Mouse (Mus musculus): ENCODE results near the gene Cant1. TPM values are rescaled to one million over a fixed set of nuclear protein-coding genes. Genes with fewer than 3 reads are reported as not detected.

The Cant1 gene
- total and polyA plus RNA-seq, 3 experiments = 26.0 to 145 (median 34.4) TPM

DNA sequence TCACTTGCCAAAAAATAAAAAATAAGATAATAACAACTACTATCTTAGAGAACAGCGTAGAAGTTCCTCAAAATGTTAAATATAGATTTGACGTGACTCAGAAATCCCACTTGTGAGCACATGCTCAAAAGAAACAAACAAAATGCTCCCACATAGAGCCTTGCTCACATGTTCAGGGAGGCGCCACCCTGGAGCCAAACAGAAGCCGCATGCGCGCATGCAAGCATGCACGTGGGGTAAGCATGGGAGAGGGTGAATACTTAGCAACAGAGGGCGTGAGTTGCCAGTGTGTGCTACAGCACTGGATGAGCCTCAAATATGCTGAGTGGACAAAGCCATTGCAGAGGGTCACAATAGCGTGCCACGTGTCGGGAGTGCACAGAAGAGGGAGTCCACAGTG is 38.1 kb upstream of the Cant1 start:
- H3K36me3 ChIP-seq (ENCODE audit: control insufficient read depth in 1 of 2, insufficient read depth in 2 of 2, low read length in 2 of 2) = peaks cover 0 to 17% of the 10 kb centered on the region in 2 experiments; a peak in 2 of 4 replicates
- H3K4me1 ChIP-seq (ENCODE audit: control insufficient read depth in 1 of 2, insufficient read depth in 2 of 2, low read length in 2 of 2) = peaks cover 6 to 33% of the 10 kb centered on the region in 2 experiments
- H3K27me3 ChIP-seq (ENCODE audit: control insufficient read depth in 1 of 2, insufficient read depth in 2 of 2, low read length in 2 of 2) = no peaks in the 10 kb centered on the region
- no peak overlapping the region for H3K27ac ChIP-seq (ENCODE audit: control insufficient read depth, low read depth, low read length)
- H3K79me2 ChIP-seq (ENCODE audit: control insufficient read depth, insufficient read depth, low read length, poor library complexity) = no peaks in the 10 kb centered on the region
- H3K9ac ChIP-seq (ENCODE audit: control insufficient read depth, low read depth, low read length, poor library complexity, severe bottlenecking) = 0 out of 2 replicates have a peak overlapping the region, but pooled peaks have one; percentile 0
- H3K4me3 ChIP-seq (ENCODE audit: control insufficient read depth in 1 of 2, insufficient read depth in 1 of 2, low read depth in 2 of 2, low read length in 2 of 2) = no peak overlapping the region
- DNase-seq (ENCODE audit: low read depth, low spot score) = peak; percentile 77
- H3K9me3 ChIP-seq (replicated peaks; ENCODE audit: insufficient read depth, low read length) = no peaks in the 10 kb centered on the region
- TF ChIP-seq SIN3A (IDR thresholded peaks at IDR 0.05; ENCODE audit: low read length) (peak; percentile 90), MEF2A (IDR thresholded peaks at IDR 0.05; ENCODE audit: extremely low read depth, insufficient replicate concordance, low read depth, low read length, poor library complexity, severe bottlenecking) (peak; percentile 92), MXI1 (IDR thresholded peaks at IDR 0.05; ENCODE audit: low read depth, low read length) (peak; percentile 96), MYC (IDR thresholded peaks at IDR 0.05; ENCODE audit: low read depth, low read length) (peak; percentile 90), MAFK (IDR thresholded peaks at IDR 0.05; ENCODE audit: borderline replicate concordance, low read depth, low read length) (peak; percentile 76; the same call in 1 of the 2 replicates), ZNF384 (IDR thresholded peaks at IDR 0.05; ENCODE audit: low read depth, low read length) (no peak), UBTF (IDR thresholded peaks at IDR 0.05; ENCODE audit: borderline replicate concordance, insufficient read depth, low read depth, low read length) (no peak), CHD2 (IDR thresholded peaks at IDR 0.05; ENCODE audit: low read length) (no peak), GABPA (IDR thresholded peaks at IDR 0.05; ENCODE audit: low read depth, low read length) (no peak), ZKSCAN1 (IDR thresholded peaks at IDR 0.05; ENCODE audit: low read depth, low read length) (no peak), KAT2A (conservative IDR thresholded peaks at IDR 0.05; ENCODE audit: low read depth, low read length) (no peak), MYB (IDR thresholded peaks at IDR 0.05; ENCODE audit: low read depth, low read length) (no peak), NELFE (IDR thresholded peaks at IDR 0.05; ENCODE audit: low read depth, low read length) (no peak), POLR2A (IDR thresholded peaks at IDR 0.05; ENCODE audit: control insufficient read depth in 1 of 2, insufficient read depth in 1 of 2, low read depth in 1 of 2, low read length in 2 of 2, poor library complexity in 1 of 2) (no peak), USF1 (IDR thresholded peaks at IDR 0.05; ENCODE audit: low read depth, low read length) (peak; percentile 67; the same call in 1 of the 2 replicates), MAZ (IDR thresholded peaks at IDR 0.05; ENCODE audit: low read depth, low read length) (no peak), TCF12 (IDR thresholded peaks at IDR 0.05; ENCODE audit: low read depth, low read length) (peak; percentile 56; the same call in 1 of the 2 replicates), USF2 (IDR thresholded peaks at IDR 0.05; ENCODE audit: borderline replicate concordance in 1 of 2, insufficient read depth in 1 of 2, low read depth in 1 of 2, low read length in 2 of 2) (no peak), TBP (IDR thresholded peaks at IDR 0.05; ENCODE audit: low read depth, low read length) (no peak), BHLHE40 (IDR thresholded peaks at IDR 0.05; ENCODE audit: borderline replicate concordance, low read depth, low read length) (peak; percentile 83), RAD21 (IDR thresholded peaks at IDR 0.05; ENCODE audit: low read depth, low read length) (no peak), EP300 (IDR thresholded peaks at IDR 0.05; ENCODE audit: low read depth in 1 of 2, low read length in 2 of 2) (peak; percentile 59; a peak in 2 of 4 replicates), MAX (IDR thresholded peaks at IDR 0.05; ENCODE audit: low read length) (peak; percentile 94), POLR2AphosphoS2 (IDR thresholded peaks at IDR 0.05; ENCODE audit: low read length) (no peak), GATA1 (IDR thresholded peaks at IDR 0.05; ENCODE audit: low read depth, low read length) (peak; percentile 72), CTCF (IDR thresholded peaks at IDR 0.05 in 2 of 3, conservative IDR thresholded peaks at IDR 0.05 in 1 of 3; ENCODE audit: control insufficient read depth in 1 of 3, insufficient read depth in 1 of 3, low read depth in 2 of 3, low read length in 3 of 3, poor library complexity in 1 of 3, severe bottlenecking in 1 of 3) (no peak; a peak in 1 of 6 replicates), RCOR1 (IDR thresholded peaks at IDR 0.05; ENCODE audit: low read depth, low read length) (peak; percentile 15; the same call in 1 of the 2 replicates), ETS1 (IDR thresholded peaks at IDR 0.05; ENCODE audit: low read depth, low read length) (peak; percentile 93), CHD1 (IDR thresholded peaks at IDR 0.05; ENCODE audit: low read depth, low read length) (no peak), ZC3H11A (IDR thresholded peaks at IDR 0.05; ENCODE audit: low read depth, low read length) (no peak), ZMIZ1 (IDR thresholded peaks at IDR 0.05; ENCODE audit: low read depth, low read length) (no peak), NRF1 (IDR thresholded peaks at IDR 0.05; ENCODE audit: insufficient read depth, low read depth, low read length, poor library complexity, severe bottlenecking) (peak; percentile 62), TAL1 (IDR thresholded peaks at IDR 0.05; ENCODE audit: low read length) (no peak), HCFC1 (IDR thresholded peaks at IDR 0.05; ENCODE audit: low read depth, low read length) (0 out of 2 replicates have a peak, but pooled peaks have one; percentile 19), SMC3 (IDR thresholded peaks at IDR 0.05; ENCODE audit: low read depth, low read length) (no peak), E2F4 (IDR thresholded peaks at IDR 0.05; ENCODE audit: borderline replicate concordance, low read depth, low read length) (no peak), JUND (IDR thresholded peaks at IDR 0.05; ENCODE audit: low read depth, low read length) (no peak), ELF1 (IDR thresholded peaks at IDR 0.05; ENCODE audit: low read depth, low read length) (no peak)

Data from MEL (cell line).